Mouse (Mus musculus): Measurements from ENCODE around the gene Abcc5. TPM values are rescaled to one million over a fixed set of nuclear protein-coding genes. Genes with fewer than 3 reads are reported as not detected.

Abcc5 gene
- polyA plus RNA-seq, 2 experiments, result 14.5 to 22.8 TPM

DNA sequence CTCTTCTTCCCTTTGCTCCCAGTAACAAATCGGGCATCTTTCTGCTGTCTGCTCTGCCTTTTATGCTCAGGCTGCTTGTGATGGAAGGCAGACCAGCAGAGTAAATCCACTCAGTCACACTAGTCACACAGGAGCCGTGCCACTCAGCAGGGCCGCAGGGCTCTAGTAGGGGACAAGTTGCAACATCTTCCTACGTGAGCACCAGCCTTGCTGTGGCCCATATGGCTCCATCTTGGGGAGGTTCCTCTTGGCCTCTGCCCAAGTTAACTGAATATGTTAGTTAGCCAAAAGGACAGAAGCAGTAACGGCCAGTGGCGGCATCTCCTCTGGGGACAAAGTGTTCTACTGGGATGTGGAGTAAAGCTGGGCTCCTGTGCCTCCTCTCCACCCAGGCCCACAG, 109.4 kb downstream of the Abcc5 start:
- TF ChIP-seq EP300 (IDR thresholded peaks at IDR 0.05; ENCODE audit: low read depth) (no peak), CTCF (IDR thresholded peaks at IDR 0.05; ENCODE audit: low read depth) (no peak)
- H3K4me3 ChIP-seq (ENCODE audit: insufficient read depth in 1 of 2, low read depth in 2 of 2, low read length in 2 of 2), result no peak overlapping the region
- no peak overlapping the region for H3K4me2 ChIP-seq (ENCODE audit: low read depth)
- H3K27ac ChIP-seq, result no peak overlapping the region
- no peaks in the 10 kb centered on the region for H3K9me3 ChIP-seq (ENCODE audit: control insufficient read depth, low read length)
- H3K36me3 ChIP-seq (replicated peaks; ENCODE audit: control insufficient read depth, insufficient read depth, low read depth), result no peaks in the 10 kb centered on the region
- no peaks in the 10 kb centered on the region for H3K27me3 ChIP-seq (ENCODE audit: control insufficient read depth, insufficient read depth, low read length)
- H3K4me1 ChIP-seq (replicated peaks; ENCODE audit: control insufficient read depth in 2 of 2, insufficient read depth in 2 of 2, low read length in 1 of 2), result no peaks in the 10 kb centered on the region
- no peak for ATAC-seq (ENCODE audit: insufficient read depth)
- H3K9ac ChIP-seq (replicated peaks), result no peak overlapping the region
- 73% methylated on average over 6 of the region's 6 CpGs for WGBS (ENCODE audit: insufficient replicate concordance)
- DNase-seq (ENCODE audit: low read depth in 3 of 3, low spot score in 3 of 3), result no peak

- 66% methylated on average over 4 of the region's 4 CpGs for WGBS (ENCODE audit: insufficient replicate concordance)
- TF ChIP-seq CTCF (IDR thresholded peaks at IDR 0.05; ENCODE audit: low read depth) (no peak), EP300 (IDR thresholded peaks at IDR 0.05; ENCODE audit: low read depth) (no peak)
- DNase-seq (ENCODE audit: low read depth in 3 of 3, low spot score in 3 of 3), result no peak
Measured at GRCm38 (mm10) chr16:20315266-20315665, 110.9 kb downstream of the Abcc5 start.

DNA sequence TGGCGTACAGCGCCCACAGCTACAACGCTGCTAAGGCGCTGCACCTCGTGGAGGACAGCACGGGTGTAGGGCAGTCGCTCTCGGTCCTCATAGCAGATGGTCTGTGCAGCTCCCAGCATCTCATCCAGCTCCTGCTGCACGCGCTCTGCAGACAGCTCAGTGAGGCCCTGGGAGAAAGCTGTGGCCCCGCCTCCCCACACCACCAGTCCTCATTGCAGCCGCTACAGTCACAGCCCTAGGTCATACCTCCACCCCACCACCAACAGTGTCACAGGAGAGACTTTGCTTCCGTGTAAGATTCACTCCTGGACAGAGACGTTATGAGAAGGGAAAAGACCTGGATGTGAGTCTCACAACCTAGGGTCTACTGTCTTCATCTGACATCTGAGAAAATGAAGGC, 113.9 kb downstream of the Abcc5 start:
- no peaks in the 10 kb centered on the region for H3K27me3 ChIP-seq (ENCODE audit: control insufficient read depth, insufficient read depth, low read length)
- no peak overlapping the region for H3K27ac ChIP-seq
- no peak overlapping the region for H3K4me2 ChIP-seq (ENCODE audit: low read depth)
- H3K4me1 ChIP-seq (replicated peaks; ENCODE audit: control insufficient read depth in 2 of 2, insufficient read depth in 2 of 2, low read length in 1 of 2), result no peaks in the 10 kb centered on the region
- DNase-seq (ENCODE audit: low read depth in 3 of 3, low spot score in 3 of 3), result no peak
- H3K9ac ChIP-seq (replicated peaks), result no peak overlapping the region
- 61% methylated on average over 14 of the region's 14 CpGs for WGBS (ENCODE audit: insufficient replicate concordance)
- no peak for ATAC-seq (ENCODE audit: insufficient read depth)
- H3K4me3 ChIP-seq (ENCODE audit: insufficient read depth in 1 of 2, low read depth in 2 of 2, low read length in 2 of 2), result no peak overlapping the region
- H3K9me3 ChIP-seq (ENCODE audit: control insufficient read depth, low read length), result no peaks in the 10 kb centered on the region
- TF ChIP-seq CTCF (IDR thresholded peaks at IDR 0.05; ENCODE audit: low read depth) (no peak), EP300 (IDR thresholded peaks at IDR 0.05; ENCODE audit: low read depth) (no peak)
- no peaks in the 10 kb centered on the region for H3K36me3 ChIP-seq (replicated peaks; ENCODE audit: control insufficient read depth, insufficient read depth, low read depth)

More at GRCm38 (mm10) chr16:20315266-20315665, 110.9 kb downstream of the Abcc5 start:
- no peaks in the 10 kb centered on the region for H3K36me3 ChIP-seq (replicated peaks; ENCODE audit: control insufficient read depth, insufficient read depth, low read depth)
- H3K4me3 ChIP-seq (ENCODE audit: insufficient read depth in 1 of 2, low read depth in 2 of 2, low read length in 2 of 2), result no peak overlapping the region
- no peak overlapping the region for H3K4me2 ChIP-seq (ENCODE audit: low read depth)
- H3K4me1 ChIP-seq (replicated peaks; ENCODE audit: control insufficient read depth in 2 of 2, insufficient read depth in 2 of 2, low read length in 1 of 2), result no peaks in the 10 kb centered on the region
- no peaks in the 10 kb centered on the region for H3K9me3 ChIP-seq (ENCODE audit: control insufficient read depth, low read length)
- no peak overlapping the region for H3K9ac ChIP-seq (replicated peaks)
- H3K27me3 ChIP-seq (ENCODE audit: control insufficient read depth, insufficient read depth, low read length), result no peaks in the 10 kb centered on the region
- ATAC-seq (ENCODE audit: insufficient read depth), result no peak
- no peak overlapping the region for H3K27ac ChIP-seq

- Histone ChIP-seq H3K4me3 (ENCODE audit: insufficient read depth in 1 of 2, low read depth in 2 of 2, low read length in 2 of 2) (peak within 1 kb of the TSS; percentile 96 to 97), H3K27ac (peak within 1 kb of the TSS; percentile 56), H3K27me3 (ENCODE audit: control insufficient read depth, insufficient read depth, low read length) (no peaks in the 10 kb centered on the region), H3K9ac (replicated peaks) (peak within 1 kb of the TSS; percentile 90), H3K9me3 (ENCODE audit: control insufficient read depth, low read length) (no peaks in the 10 kb centered on the region), H3K36me3 (replicated peaks; ENCODE audit: control insufficient read depth, insufficient read depth, low read depth) (no peaks in the 10 kb centered on the region; the same call in 1 of the 2 replicates), H3K4me1 (replicated peaks; ENCODE audit: control insufficient read depth in 2 of 2, insufficient read depth in 2 of 2, low read length in 1 of 2) (peaks cover 12 to 18% of the 10 kb centered on the region in 2 experiments), H3K4me2 (ENCODE audit: low read depth) (peak within 1 kb of the TSS; percentile 83)
- TF ChIP-seq CTCF (IDR thresholded peaks at IDR 0.05; ENCODE audit: low read depth) (peak; percentile 97), EP300 (IDR thresholded peaks at IDR 0.05; ENCODE audit: low read depth) (peak; percentile 62)
- DNase-seq (ENCODE audit: low read depth in 3 of 3, low spot score in 3 of 3) (peak; percentile 88 to 93 (median 88)), ATAC-seq (ENCODE audit: insufficient read depth) (peak; percentile 90)
- WGBS (ENCODE audit: insufficient replicate concordance), result under 1% methylated on average over 52 of the region's 52 CpGs
Measured at GRCm38 (mm10) chr16:20301770-20302649, 124.2 kb downstream of the Abcc5 start, which contains the start of gene Parl. Gene Parl (minus strand): TSS chr16:20302387.

DNA sequence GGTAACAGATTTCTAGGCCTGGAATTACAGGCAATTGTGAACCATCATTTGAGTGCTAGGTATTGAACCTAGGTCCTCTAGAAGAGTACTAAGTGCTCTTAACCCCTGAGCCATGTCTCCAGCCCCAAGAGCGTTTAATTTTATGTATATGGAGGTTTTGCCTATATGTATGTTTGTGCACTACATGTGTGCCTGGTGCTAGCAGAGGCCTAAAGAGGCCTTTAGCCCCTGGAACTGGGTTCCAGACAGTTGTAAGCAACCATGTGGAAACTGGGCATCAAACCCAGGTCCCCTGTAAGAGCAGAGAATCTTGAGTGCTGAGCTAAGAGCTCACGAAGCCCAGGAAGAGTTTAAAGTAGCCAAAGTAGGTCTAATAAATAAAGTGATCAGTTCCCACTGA, 126.1 kb downstream of the Abcc5 start:
- Histone ChIP-seq H3K4me2 (ENCODE audit: low read depth) (peak overlapping the region; percentile 83; the same call in 1 of the 2 replicates), H3K27ac (no peak overlapping the region), H3K36me3 (replicated peaks; ENCODE audit: control insufficient read depth, insufficient read depth, low read depth) (peaks cover 3% of the 10 kb centered on the region; the same call in 1 of the 2 replicates), H3K9me3 (ENCODE audit: control insufficient read depth, low read length) (no peaks in the 10 kb centered on the region), H3K4me1 (replicated peaks; ENCODE audit: control insufficient read depth in 2 of 2, insufficient read depth in 2 of 2, low read length in 1 of 2) (peaks cover 12 to 18% of the 10 kb centered on the region in 2 experiments), H3K27me3 (ENCODE audit: control insufficient read depth, insufficient read depth, low read length) (no peaks in the 10 kb centered on the region), H3K4me3 (ENCODE audit: insufficient read depth in 1 of 2, low read depth in 2 of 2, low read length in 2 of 2) (no peak overlapping the region), H3K9ac (replicated peaks) (no peak overlapping the region)
- no peak for ATAC-seq (ENCODE audit: insufficient read depth)
- 84% methylated on average over 2 of the region's 2 CpGs for WGBS (ENCODE audit: insufficient replicate concordance)
- DNase-seq (ENCODE audit: low read depth in 3 of 3, low spot score in 3 of 3), result no peak
- TF ChIP-seq EP300 (IDR thresholded peaks at IDR 0.05; ENCODE audit: low read depth), result no peak
- no peak for TF ChIP-seq CTCF (IDR thresholded peaks at IDR 0.05; ENCODE audit: low read depth)

Other genes starting within 250 kb of the Abcc5 start
- 0.02 TPM in 2 replicates for gene Map6d1, start 185.0 kb downstream of the Abcc5 start, polyA plus RNA-seq (2012; rRNA removed)
- not detected in 2 replicates for gene Map6d1, start 185.0 kb downstream of the Abcc5 start, polyA plus RNA-seq (2014; fragmentation: Nextera tagmentation; extraction: Ambion mirVana)
- gene Parl, start 124.0 kb downstream of the Abcc5 start, polyA plus RNA-seq (2012; rRNA removed), result 19.0 and 20.7 TPM in 2 replicates
- gene Parl, start 124.0 kb downstream of the Abcc5 start, polyA plus RNA-seq (2014; fragmentation: Nextera tagmentation; extraction: Ambion mirVana), result 41.3 and 41.6 TPM in 2 replicates
- gene Cyp2ab1, start 101.0 kb downstream of the Abcc5 start, polyA plus RNA-seq (2012; rRNA removed), result not detected in 2 replicates
- not detected in 2 replicates for gene Cyp2ab1, start 101.0 kb downstream of the Abcc5 start, polyA plus RNA-seq (2014; fragmentation: Nextera tagmentation; extraction: Ambion mirVana)
- gene Eif2b5, start 72.4 kb upstream of the Abcc5 start, polyA plus RNA-seq (2012; rRNA removed), result 19.6 and 23.3 TPM in 2 replicates
- gene Eif2b5, start 72.4 kb upstream of the Abcc5 start, polyA plus RNA-seq (2014; fragmentation: Nextera tagmentation; extraction: Ambion mirVana), result 39.0 and 44.1 TPM in 2 replicates
- gene Dvl3, start 90.6 kb upstream of the Abcc5 start, polyA plus RNA-seq (2012; rRNA removed), result 7.3 and 8.8 TPM in 2 replicates
- 4.9 and 5.0 TPM in 2 replicates for gene Dvl3, start 90.6 kb upstream of the Abcc5 start, polyA plus RNA-seq (2014; fragmentation: Nextera tagmentation; extraction: Ambion mirVana)
- 259 and 268 TPM in 2 replicates for gene Ap2m1, start 109.1 kb upstream of the Abcc5 start, polyA plus RNA-seq (2012; rRNA removed)
- 364 and 392 TPM in 2 replicates for gene Ap2m1, start 109.1 kb upstream of the Abcc5 start, polyA plus RNA-seq (2014; fragmentation: Nextera tagmentation; extraction: Ambion mirVana)
- gene Abcf3, start 122.2 kb upstream of the Abcc5 start, polyA plus RNA-seq (2012; rRNA removed), result 14.3 and 15.0 TPM in 2 replicates
- gene Abcf3, start 122.2 kb upstream of the Abcc5 start, polyA plus RNA-seq (2014; fragmentation: Nextera tagmentation; extraction: Ambion mirVana), result 19.5 and 24.4 TPM in 2 replicates
- gene Vwa5b2, start 163.1 kb upstream of the Abcc5 start, polyA plus RNA-seq (2012; rRNA removed), result 0.23 and 0.35 TPM in 2 replicates
- 0.18 and 0.19 TPM in 2 replicates for gene Vwa5b2, start 163.1 kb upstream of the Abcc5 start, polyA plus RNA-seq (2014; fragmentation: Nextera tagmentation; extraction: Ambion mirVana)
- 9.4 and 10.3 TPM in 2 replicates for gene Eef1akmt4, start 185.2 kb upstream of the Abcc5 start, polyA plus RNA-seq (2012; rRNA removed)
- 18.1 and 20.7 TPM in 2 replicates for gene Eef1akmt4, start 185.2 kb upstream of the Abcc5 start, polyA plus RNA-seq (2014; fragmentation: Nextera tagmentation; extraction: Ambion mirVana)
- gene Gm49333, start 185.2 kb upstream of the Abcc5 start, polyA plus RNA-seq (2012; rRNA removed), result 0.04 and 0.08 TPM in 2 replicates
- gene Gm49333, start 185.2 kb upstream of the Abcc5 start, polyA plus RNA-seq (2014; fragmentation: Nextera tagmentation; extraction: Ambion mirVana), result not detected in 2 replicates
- 9.3 and 12.7 TPM in 2 replicates for gene Alg3, start 185.3 kb upstream of the Abcc5 start, polyA plus RNA-seq (2012; rRNA removed)
- gene Alg3, start 185.3 kb upstream of the Abcc5 start, polyA plus RNA-seq (2014; fragmentation: Nextera tagmentation; extraction: Ambion mirVana), result 21.7 and 23.6 TPM in 2 replicates
- gene Camk2n2, start 194.9 kb upstream of the Abcc5 start, polyA plus RNA-seq (2012; rRNA removed), result 0.32 and 0.38 TPM in 2 replicates
- 0.19 and 0.32 TPM in 2 replicates for gene Camk2n2, start 194.9 kb upstream of the Abcc5 start, polyA plus RNA-seq (2014; fragmentation: Nextera tagmentation; extraction: Ambion mirVana)
- gene Ece2, start 203.4 kb upstream of the Abcc5 start, polyA plus RNA-seq (2012; rRNA removed), result 0.08 TPM in 1 of 2 replicates, not detected in the other
- 0.04 TPM in 1 of 2 replicates, not detected in the other for gene Ece2, start 203.4 kb upstream of the Abcc5 start, polyA plus RNA-seq (2014; fragmentation: Nextera tagmentation; extraction: Ambion mirVana)
- 61.5 and 89.2 TPM in 2 replicates for gene Psmd2, start 225.3 kb upstream of the Abcc5 start, polyA plus RNA-seq (2012; rRNA removed)
- gene Psmd2, start 225.3 kb upstream of the Abcc5 start, polyA plus RNA-seq (2014; fragmentation: Nextera tagmentation; extraction: Ambion mirVana), result 162 and 165 TPM in 2 replicates
- gene Eif4g1, start 241.9 kb upstream of the Abcc5 start, polyA plus RNA-seq (2012; rRNA removed), result 76.0 and 101 TPM in 2 replicates
- 65.1 and 76.7 TPM in 2 replicates for gene Eif4g1, start 241.9 kb upstream of the Abcc5 start, polyA plus RNA-seq (2014; fragmentation: Nextera tagmentation; extraction: Ambion mirVana)